Mouse (Mus musculus) myocyte (in vitro differentiated cells): Measurements from ENCODE around the gene Gmeb2.

Experiments used
- MAX ChIP-seq: IDR thresholded peaks from one replicate; pipeline ENCODE4 v1.6.1; 2011; ENCODE audit warnings: low read depth, mild to moderate bottlenecking, control low read depth
- MYOD1 ChIP-seq, 3 experiments: IDR thresholded peaks; one replicate each; pipeline ENCODE4 v1.6.1; 2011; ENCODE audit warnings: control low read depth in 2 of 3, low read depth in 2 of 3, mild to moderate bottlenecking in 2 of 3, moderate library complexity in 1 of 3; ENCODE audit not compliant: insufficient read length in 2 of 3, control insufficient read depth in 1 of 3
- MYOG ChIP-seq, 3 experiments: IDR thresholded peaks; one replicate each; pipeline ENCODE4 v1.6.1; 2011; ENCODE audit warnings: control low read depth in 2 of 3, low read depth in 2 of 3, mild to moderate bottlenecking in 2 of 3; ENCODE audit not compliant: insufficient read length in 2 of 3, control insufficient read depth in 1 of 3, insufficient read depth in 1 of 3
- POLR2A ChIP-seq: IDR thresholded peaks from one replicate; pipeline ENCODE4 v1.6.1; 2011; ENCODE audit warnings: low read depth, mild to moderate bottlenecking, control low read depth, moderate library complexity; ENCODE audit not compliant: insufficient read length
- USF1 ChIP-seq: IDR thresholded peaks from one replicate; pipeline ENCODE4 v1.6.1; 2011; ENCODE audit warnings: low read depth, mild to moderate bottlenecking, control low read depth, moderate library complexity

DNA sequence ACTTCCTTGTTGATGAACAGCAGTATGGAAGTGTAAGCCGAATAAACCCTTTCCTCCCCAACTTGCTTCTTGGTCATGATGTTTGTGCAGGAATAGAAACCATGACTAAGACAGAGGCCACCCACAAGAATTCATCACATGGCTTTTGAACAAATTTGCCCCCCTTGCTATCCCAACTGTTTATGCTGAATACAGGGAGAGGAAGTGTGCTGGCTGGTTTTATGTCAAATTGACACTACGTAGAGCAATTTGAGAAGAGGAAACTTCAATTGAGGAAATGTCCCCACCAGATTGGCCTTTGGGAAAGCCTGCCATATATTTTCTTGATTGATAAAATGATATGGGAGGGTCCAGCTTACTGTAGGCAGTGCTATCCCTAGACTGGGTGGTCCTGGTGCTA is 14.0 kb downstream of the Gmeb2 start:
- TF ChIP-seq MAX (no peak), POLR2A (no peak), MYOG (IDR thresholded peaks at IDR 0.05; ENCODE audit: control insufficient read depth in 1 of 3, insufficient read depth in 1 of 3, insufficient read length in 2 of 3, low read depth in 2 of 3) (no peak), USF1 (no peak), MYOD1 (IDR thresholded peaks at IDR 0.05; ENCODE audit: control insufficient read depth in 1 of 3, insufficient read length in 2 of 3, low read depth in 2 of 3) (no peak)
